ENCODE assay signal across 21 mouse cellular contexts in genomic region chr19:23298917-23299316, GRCm38 (mm10). TPM values are rescaled to one million over a fixed set of nuclear protein-coding genes. Genes with fewer than 3 reads are reported as not detected.
DNase-seq lines count a peak whose midpoint lies in the region; ATAC-seq and TF ChIP-seq lines count a peak whose summit lies in the region.
"Had no signal": no experiment of that assay in that cellular context is flagged by ENCODE, and none has a peak within 500 bp of the region (broad histone marks: within the 10 kb centered on the region; RNA-seq: fewer than 3 reads in every experiment).

No protein-coding gene starts in this region.

- H3K9ac ChIP-seq in intestine, postnatal 0 days (ENCODE audit: low read depth, low read length) = no peak overlapping the region
- no peak overlapping the region for H3K9ac ChIP-seq in intestine, embryonic 16.5 days (ENCODE audit: low read depth, low read length)
- H3K9ac ChIP-seq in midbrain, postnatal 0 days (replicated peaks; ENCODE audit: low read length, poor library complexity, severe bottlenecking) = no peak overlapping the region
- no peak overlapping the region for H3K9ac ChIP-seq in midbrain, embryonic 11.5 days (ENCODE audit: low read length)
- H3K9ac ChIP-seq in liver, postnatal 0 days (replicated peaks) = no peak overlapping the region
- H3K9ac ChIP-seq: embryonic facial prominence, embryonic 15.5 days; heart, embryonic 13.5 days; hindbrain, embryonic 14.5 days; lung, embryonic 15.5 days; midbrain, embryonic 12.5 days; stomach, embryonic 15.5 days had no signal

- no peaks in the 10 kb centered on the region for H3K36me3 ChIP-seq in intestine, postnatal 0 days (ENCODE audit: control insufficient read depth, insufficient read depth)
- no peaks in the 10 kb centered on the region for H3K36me3 ChIP-seq in intestine, embryonic 16.5 days (ENCODE audit: control insufficient read depth, insufficient read depth, low read length)
- no peaks in the 10 kb centered on the region for H3K36me3 ChIP-seq in midbrain, postnatal 0 days (ENCODE audit: insufficient read depth, low read length)
- H3K36me3 ChIP-seq in midbrain, embryonic 11.5 days (ENCODE audit: control insufficient read depth, insufficient read depth, low read length) = no peaks in the 10 kb centered on the region
- H3K36me3 ChIP-seq in liver, postnatal 0 days (replicated peaks; ENCODE audit: insufficient read depth, low read length) = no peaks in the 10 kb centered on the region
- H3K36me3 ChIP-seq in embryonic facial prominence, embryonic 10.5 days (replicated peaks) = no peaks in the 10 kb centered on the region
- H3K36me3 ChIP-seq: embryonic facial prominence, embryonic 15.5 days; heart, embryonic 13.5 days; limb, embryonic 10.5 days; lung, embryonic 15.5 days; midbrain, embryonic 12.5 days; stomach, embryonic 15.5 days had no signal

- H3K27ac ChIP-seq in intestine, postnatal 0 days (ENCODE audit: low read depth, low read length) = no peak overlapping the region
- H3K27ac ChIP-seq in intestine, embryonic 16.5 days (ENCODE audit: low read length) = no peak overlapping the region
- no peak overlapping the region for H3K27ac ChIP-seq in midbrain, postnatal 0 days (ENCODE audit: low read depth, low read length)
- no peak overlapping the region for H3K27ac ChIP-seq in midbrain, embryonic 11.5 days (ENCODE audit: low read depth, low read length)
- no peak overlapping the region for H3K27ac ChIP-seq in liver, postnatal 0 days (ENCODE audit: low read depth)
- no peak overlapping the region for H3K27ac ChIP-seq in embryonic facial prominence, embryonic 10.5 days (replicated peaks)
- H3K27ac ChIP-seq: embryonic facial prominence, embryonic 15.5 days; heart, embryonic 13.5 days; hindbrain, embryonic 14.5 days; limb, embryonic 10.5 days; lung, embryonic 15.5 days; midbrain, embryonic 12.5 days; stomach, embryonic 15.5 days had no signal

- peak; percentile 25 for TF ChIP-seq CTCF in intestine, postnatal 0 days (IDR thresholded peaks at IDR 0.05; ENCODE audit: low read depth)
- peak; percentile 75 for TF ChIP-seq CTCF in midbrain, postnatal 0 days (IDR thresholded peaks at IDR 0.05)
- TF ChIP-seq CTCF in liver, postnatal 0 days (IDR thresholded peaks at IDR 0.05; ENCODE audit: low read depth) = no peak

- H3K9me3 ChIP-seq in intestine, postnatal 0 days (ENCODE audit: control insufficient read depth) = no peaks in the 10 kb centered on the region
- no peaks in the 10 kb centered on the region for H3K9me3 ChIP-seq in intestine, embryonic 16.5 days (ENCODE audit: control insufficient read depth, low read length)
- no peaks in the 10 kb centered on the region for H3K9me3 ChIP-seq in midbrain, postnatal 0 days (ENCODE audit: low read length)
- H3K9me3 ChIP-seq in midbrain, embryonic 11.5 days (ENCODE audit: control insufficient read depth, low read length) = no peaks in the 10 kb centered on the region
- no peaks in the 10 kb centered on the region for H3K9me3 ChIP-seq in liver, postnatal 0 days (ENCODE audit: low read length)
- no peaks in the 10 kb centered on the region for H3K9me3 ChIP-seq in embryonic facial prominence, embryonic 10.5 days
- H3K9me3 ChIP-seq: embryonic facial prominence, embryonic 15.5 days; heart, embryonic 13.5 days; limb, embryonic 10.5 days; lung, embryonic 15.5 days; midbrain, embryonic 12.5 days; stomach, embryonic 15.5 days had no signal

- 89% methylated on average over 1 of the region's 1 CpGs for WGBS in intestine, postnatal 0 days
- 89% methylated on average over 1 of the region's 1 CpGs for WGBS in intestine, embryonic 16.5 days
- WGBS in midbrain, postnatal 0 days = 85% methylated on average over 1 of the region's 1 CpGs
- 97% methylated on average over 1 of the region's 1 CpGs for WGBS in midbrain, embryonic 11.5 days
- 69% methylated on average over 1 of the region's 1 CpGs for WGBS in liver, postnatal 0 days (ENCODE audit: insufficient replicate concordance)
- 88% methylated on average over 1 of the region's 1 CpGs for WGBS in embryonic facial prominence, embryonic 10.5 days

- ATAC-seq in CD4-positive, CD25-positive, alpha-beta regulatory T cell, adult 4 months = no peak
- no peak for ATAC-seq in intestine, postnatal 0 days
- no peak for ATAC-seq in intestine, embryonic 16.5 days
- no peak for ATAC-seq in midbrain, postnatal 0 days (ENCODE audit: low FRiP score)
- ATAC-seq in midbrain, embryonic 11.5 days (ENCODE audit: low FRiP score) = no peak
- ATAC-seq in liver, postnatal 0 days = no peak

- no peaks in the 10 kb centered on the region for H3K27me3 ChIP-seq in intestine, postnatal 0 days (replicated peaks; ENCODE audit: control insufficient read depth, insufficient read depth, low read length)
- no peaks in the 10 kb centered on the region for H3K27me3 ChIP-seq in intestine, embryonic 16.5 days (replicated peaks; ENCODE audit: control insufficient read depth, insufficient read depth, low read length)
- no peaks in the 10 kb centered on the region for H3K27me3 ChIP-seq in midbrain, postnatal 0 days (ENCODE audit: insufficient read depth, low read length)
- H3K27me3 ChIP-seq in midbrain, embryonic 11.5 days (ENCODE audit: control insufficient read depth, insufficient read depth, low read length) = no peaks in the 10 kb centered on the region
- H3K27me3 ChIP-seq in liver, postnatal 0 days (ENCODE audit: insufficient read depth, low read length) = no peaks in the 10 kb centered on the region
- no peaks in the 10 kb centered on the region for H3K27me3 ChIP-seq in embryonic facial prominence, embryonic 10.5 days (replicated peaks; ENCODE audit: low read depth, poor library complexity, severe bottlenecking)
- H3K27me3 ChIP-seq: embryonic facial prominence, embryonic 15.5 days; heart, embryonic 13.5 days; lung, embryonic 15.5 days; midbrain, embryonic 12.5 days; stomach, embryonic 15.5 days had no signal

- H3K4me2 ChIP-seq in intestine, postnatal 0 days (replicated peaks; ENCODE audit: low read depth) = no peak overlapping the region
- no peak overlapping the region for H3K4me2 ChIP-seq in intestine, embryonic 16.5 days (ENCODE audit: low read depth, low read length)
- no peak overlapping the region for H3K4me2 ChIP-seq in midbrain, postnatal 0 days (ENCODE audit: low read depth, low read length, poor library complexity, severe bottlenecking)
- no peak overlapping the region for H3K4me2 ChIP-seq in midbrain, embryonic 11.5 days
- no peak overlapping the region for H3K4me2 ChIP-seq in liver, postnatal 0 days (ENCODE audit: low read depth, low read length)
- H3K4me2 ChIP-seq: embryonic facial prominence, embryonic 15.5 days; heart, embryonic 13.5 days; hindbrain, embryonic 14.5 days; lung, embryonic 15.5 days; midbrain, embryonic 12.5 days; stomach, embryonic 15.5 days had no signal

- H3K4me1 ChIP-seq in intestine, postnatal 0 days (replicated peaks; ENCODE audit: control insufficient read depth, insufficient read depth, low read length) = no peaks in the 10 kb centered on the region
- H3K4me1 ChIP-seq in intestine, embryonic 16.5 days (ENCODE audit: control insufficient read depth, insufficient read depth, low read length) = no peaks in the 10 kb centered on the region
- H3K4me1 ChIP-seq in midbrain, postnatal 0 days (ENCODE audit: insufficient read depth, low read length) = no peaks in the 10 kb centered on the region
- H3K4me1 ChIP-seq in midbrain, embryonic 11.5 days (ENCODE audit: control insufficient read depth, insufficient read depth, low read length) = no peaks in the 10 kb centered on the region
- no peaks in the 10 kb centered on the region for H3K4me1 ChIP-seq in liver, postnatal 0 days (ENCODE audit: insufficient read depth)
- H3K4me1 ChIP-seq in embryonic facial prominence, embryonic 10.5 days = no peaks in the 10 kb centered on the region
- H3K4me1 ChIP-seq: embryonic facial prominence, embryonic 15.5 days; heart, embryonic 13.5 days; limb, embryonic 10.5 days; lung, embryonic 15.5 days; midbrain, embryonic 12.5 days; stomach, embryonic 15.5 days had no signal

- no peak for TF ChIP-seq EP300 in liver, postnatal 0 days (IDR thresholded peaks at IDR 0.05; ENCODE audit: low read depth)

- DNase-seq in CD4-positive, CD25-positive, alpha-beta regulatory T cell, adult 2 months (ENCODE audit: low read depth, low spot score) = peak; percentile 29
- peak; percentile 31 for DNase-seq in midbrain, postnatal 0 days (ENCODE audit: low spot score)
- DNase-seq in midbrain, embryonic 11.5 days (ENCODE audit: low spot score, missing footprints) = no peak
- DNase-seq in liver, postnatal 0 days = no peak
- DNase-seq in embryonic facial prominence, embryonic 10.5 days (ENCODE audit: low spot score) = no peak
- DNase-seq: cerebellum, postnatal 14 days; embryo, embryonic 11 days; kidney, adult 11 months; kidney, postnatal 10 days; right cerebral cortex, postnatal 25 days; thymus, adult 2 months had no signal

- H3K4me3 ChIP-seq in intestine, postnatal 0 days (ENCODE audit: low read depth, low read length) = no peak overlapping the region
- H3K4me3 ChIP-seq in intestine, embryonic 16.5 days (ENCODE audit: low read length) = no peak overlapping the region
- no peak overlapping the region for H3K4me3 ChIP-seq in midbrain, postnatal 0 days (ENCODE audit: low read depth, low read length)
- no peak overlapping the region for H3K4me3 ChIP-seq in midbrain, embryonic 11.5 days (ENCODE audit: low read depth, low read length)
- no peak overlapping the region for H3K4me3 ChIP-seq in liver, postnatal 0 days (ENCODE audit: low read depth, low read length)
- H3K4me3 ChIP-seq in embryonic facial prominence, embryonic 10.5 days = no peak overlapping the region
- H3K4me3 ChIP-seq: embryonic facial prominence, embryonic 15.5 days; heart, embryonic 13.5 days; limb, embryonic 10.5 days; lung, embryonic 15.5 days; midbrain, embryonic 12.5 days; stomach, embryonic 15.5 days had no signal

RNA-seq across cellular contexts. Expression of gene Smc5, which starts 25.2 kb away (rescaled TPM):
- 10 to 100 TPM; 27.4 to 33.6 TPM for polyA plus RNA-seq in CD4-positive, CD25-positive, alpha-beta regulatory T cell, adult 4 months (2017; shearing (Covaris generic))
- 6.5 and 7.9 TPM in 2 replicates for polyA plus RNA-seq in intestine, postnatal 0 days (2015; fragmentation: Nextera tagmentation; extraction: Ambion mirVana)
- 15.8 and 17.2 TPM in 2 replicates for polyA plus RNA-seq in intestine, embryonic 16.5 days (2015; fragmentation: Nextera tagmentation; extraction: Ambion mirVana)
- total RNA-seq in midbrain, postnatal 0 days (2014; rRNA removed) = 19.2 and 40.1 TPM in 2 replicates
- polyA plus RNA-seq in midbrain, postnatal 0 days (2015; fragmentation: Nextera tagmentation; extraction: Ambion mirVana) = 16.3 and 20.3 TPM in 2 replicates
- 52.6 and 60.5 TPM in 2 replicates for polyA plus RNA-seq in midbrain, embryonic 11.5 days (2014; fragmentation: Nextera tagmentation; extraction: Ambion mirVana)
- polyA plus RNA-seq in liver, postnatal 0 days (2015; fragmentation: Nextera tagmentation; extraction: Ambion mirVana) = 5.4 and 6.8 TPM in 2 replicates
- 48.7 and 50.2 TPM in 2 replicates for polyA plus RNA-seq in embryonic facial prominence, embryonic 10.5 days (2016; fragmentation: Nextera tagmentation; extraction: Ambion mirVana)

Comparison
In these comparisons a context has a peak if more than half of its experiments do, and no peak if none do; other contexts are left out.
1. DNase-seq: peak in CD4-positive, CD25-positive, alpha-beta regulatory T cell, adult 2 months (single experiment) and midbrain, postnatal 0 days (single experiment); none in midbrain, embryonic 11.5 days (single experiment), liver, postnatal 0 days (single experiment) and embryonic facial prominence, embryonic 10.5 days (single experiment).